Mouse (Mus musculus) frontal cortex, postnatal 10 days (tissue): ENCODE data around the gene Pcdh19.
A peak's percentile ranks its signal among the peaks of the same experiment; 100 is the strongest.

Experiments used
- DNase-seq, 2 experiments: peaks; one replicate each; pipeline ENCODE4 v3.0.0; 2022; ENCODE audit warnings: low spot score in 2 of 2, mixed read lengths in 1 of 2

Pcdh19 gene

DNA sequence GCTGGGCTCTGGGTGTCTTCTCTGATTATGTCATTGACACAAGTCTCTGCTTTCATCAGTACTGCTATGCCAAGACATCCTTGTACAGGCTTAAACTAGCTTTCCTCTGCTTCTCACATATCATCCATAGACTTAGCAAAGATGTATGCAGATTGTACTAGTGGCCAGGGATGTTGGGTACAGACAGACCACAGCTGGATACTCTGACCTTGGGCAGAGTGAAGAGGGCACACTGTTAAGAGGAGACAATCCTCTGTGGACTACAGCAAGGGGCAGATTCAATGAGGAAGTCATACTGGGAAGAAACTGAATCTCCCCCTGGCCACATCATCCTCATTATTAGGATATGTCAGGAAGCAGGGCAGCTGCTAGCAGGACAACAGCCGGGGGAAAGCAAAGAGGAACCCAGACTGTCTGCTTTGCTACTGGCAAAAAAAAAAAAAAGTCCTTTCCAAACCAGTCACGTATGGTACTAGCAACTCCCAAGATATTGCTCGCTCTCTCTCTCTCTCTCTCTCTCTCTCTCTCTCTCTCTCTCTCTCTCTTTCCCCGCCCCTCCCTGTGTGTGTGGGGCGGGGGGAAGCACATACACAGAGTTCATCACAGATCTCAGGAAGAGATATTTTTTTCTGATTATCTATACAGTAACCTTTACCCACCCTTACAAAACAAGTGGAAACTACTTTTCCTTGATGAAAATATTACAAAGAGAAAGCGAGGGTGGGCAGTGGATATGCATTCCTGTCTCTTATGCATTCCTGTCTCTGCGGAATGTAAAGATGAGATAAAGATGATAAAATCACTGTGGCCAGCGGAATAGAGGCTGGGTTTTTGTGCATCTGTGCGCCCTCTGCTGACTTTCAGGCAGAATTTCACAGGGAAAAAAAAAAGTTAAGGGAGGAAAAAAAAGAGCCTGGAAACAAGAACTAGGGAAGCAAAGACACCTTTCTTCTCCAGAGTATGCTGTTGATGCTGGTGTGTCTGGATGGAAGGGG lies 31.2 kb downstream of the Pcdh19 start:
- no peak for DNase-seq

DNA sequence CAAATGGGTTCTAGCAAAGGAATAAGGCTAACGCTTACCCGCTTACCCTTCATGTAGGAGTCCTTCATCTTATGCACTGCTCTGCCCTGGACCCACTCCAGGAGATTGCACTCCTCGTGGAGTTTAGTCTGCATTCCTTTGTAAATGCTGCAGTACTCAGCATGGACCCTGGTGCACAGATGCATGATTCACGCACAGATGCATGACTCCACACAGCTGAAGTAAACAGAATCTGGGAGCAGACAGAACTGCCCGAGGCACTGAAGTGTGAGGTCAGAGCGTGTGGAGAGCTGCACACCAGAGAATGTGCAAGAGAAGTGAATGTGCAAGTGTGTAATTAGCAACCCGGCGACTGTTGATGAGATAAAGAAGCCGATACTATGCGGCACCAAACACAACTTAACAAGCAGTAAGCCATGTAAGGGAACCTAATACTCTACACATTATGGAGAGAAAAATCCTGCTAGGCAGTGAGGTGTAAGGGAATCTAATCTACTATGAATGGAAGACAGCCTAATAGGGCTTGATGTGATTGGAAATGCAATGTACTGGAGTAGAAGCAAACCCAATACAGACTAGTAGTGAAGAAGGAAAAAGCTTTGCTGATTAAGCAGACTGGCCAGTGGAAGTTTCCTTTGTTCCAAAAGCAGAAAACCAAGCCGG lies 32.8 kb downstream of the Pcdh19 start:
- DNase-seq = no peak

DNA sequence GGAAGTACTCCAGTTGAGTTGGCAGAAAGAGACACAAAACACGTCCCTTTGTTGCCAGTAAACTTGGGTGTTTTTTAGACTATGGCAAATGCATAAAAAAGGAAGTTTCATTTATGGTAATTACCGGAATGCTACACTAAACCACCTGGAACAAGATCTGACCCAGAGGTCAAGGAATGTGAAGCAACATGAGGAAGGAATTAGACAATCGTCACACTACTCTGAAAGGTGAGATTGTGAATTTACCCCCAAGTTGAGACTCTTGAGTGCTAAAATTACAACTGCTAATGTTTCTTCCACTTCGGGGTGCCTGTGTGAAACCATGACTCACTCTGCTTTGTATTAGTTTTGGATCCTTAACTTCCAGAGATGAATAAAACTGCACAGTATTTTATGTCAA lies 33.6 kb downstream of the Pcdh19 start:
- no peak for DNase-seq

DNA sequence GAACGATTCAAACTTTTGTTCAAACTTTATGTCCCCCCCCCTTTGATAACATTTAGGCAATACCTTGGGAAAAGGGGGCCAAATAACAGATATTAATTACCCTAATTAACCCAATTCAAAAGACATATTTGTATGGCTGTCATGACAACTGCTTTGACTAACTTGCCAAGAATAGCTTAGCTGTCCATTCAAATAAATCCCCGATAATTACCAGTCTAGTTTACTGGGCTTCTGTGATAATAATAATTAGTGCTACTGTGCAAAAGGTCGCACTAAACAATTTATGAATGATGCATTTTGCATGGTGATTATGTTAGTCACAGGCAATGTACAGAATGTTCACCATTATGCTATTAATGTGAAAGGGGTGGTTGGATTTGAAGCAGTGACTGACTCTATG lies 35.7 kb downstream of the Pcdh19 start:
- no peak for DNase-seq

DNA sequence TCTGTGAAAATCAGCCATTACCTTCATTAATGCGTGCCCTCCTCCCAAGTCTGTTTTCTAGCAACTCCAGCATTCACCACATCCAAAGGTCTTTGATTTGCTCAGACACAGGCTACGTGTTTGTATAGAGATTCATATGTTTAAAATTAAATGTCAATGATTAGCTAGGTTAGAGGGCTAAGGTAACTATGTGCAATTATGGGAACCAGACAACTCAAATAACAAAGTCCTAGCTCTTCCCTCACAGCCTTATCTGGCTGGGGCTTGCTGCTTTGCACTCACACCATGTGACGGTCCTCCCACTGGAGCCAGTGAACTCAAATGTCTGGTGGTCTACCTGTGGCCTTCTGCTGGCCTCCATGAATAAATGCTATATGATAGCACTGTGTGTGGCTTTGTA lies 38.4 kb downstream of the Pcdh19 start:
- DNase-seq = no peak

DNA sequence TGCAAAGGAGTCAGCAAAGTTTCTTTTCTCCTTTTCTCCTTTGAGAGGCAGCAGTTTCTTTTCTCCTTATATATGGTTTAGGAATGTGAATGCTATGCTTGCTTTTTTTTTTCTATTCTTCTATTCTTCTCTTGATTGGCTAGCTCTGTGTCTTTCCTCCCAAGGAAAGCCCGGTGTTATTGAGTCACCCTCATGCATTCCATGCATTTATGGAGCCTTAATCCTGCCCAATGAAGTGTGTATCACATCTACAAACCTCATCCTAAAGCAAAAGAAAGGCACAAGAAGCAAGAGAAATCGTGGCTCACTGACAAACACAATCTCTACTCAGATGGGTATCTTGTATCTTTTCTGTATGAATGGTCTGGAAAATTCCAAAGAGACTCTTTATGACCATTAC lies 41.0 kb downstream of the Pcdh19 start:
- no peak for DNase-seq

DNA sequence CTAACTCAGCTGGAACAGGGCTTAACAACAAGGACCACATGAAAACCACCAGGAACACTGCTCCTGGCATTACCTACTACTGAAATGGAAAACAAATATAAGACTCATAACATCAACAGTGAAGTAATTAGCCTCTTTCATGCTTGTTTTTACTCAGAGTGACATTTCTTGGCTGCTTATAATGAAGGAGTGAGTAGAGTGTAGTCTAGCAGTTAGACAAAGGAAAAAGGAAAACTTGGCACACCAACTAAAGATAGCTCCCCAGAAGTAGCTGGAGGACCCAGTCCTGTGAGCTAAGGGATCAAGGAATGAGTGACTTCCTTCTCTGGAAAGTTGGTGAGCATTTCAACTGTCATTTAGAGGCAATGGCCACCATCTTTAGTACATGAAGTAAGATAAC lies 49.3 kb downstream of the Pcdh19 start:
- no peak for DNase-seq

DNA sequence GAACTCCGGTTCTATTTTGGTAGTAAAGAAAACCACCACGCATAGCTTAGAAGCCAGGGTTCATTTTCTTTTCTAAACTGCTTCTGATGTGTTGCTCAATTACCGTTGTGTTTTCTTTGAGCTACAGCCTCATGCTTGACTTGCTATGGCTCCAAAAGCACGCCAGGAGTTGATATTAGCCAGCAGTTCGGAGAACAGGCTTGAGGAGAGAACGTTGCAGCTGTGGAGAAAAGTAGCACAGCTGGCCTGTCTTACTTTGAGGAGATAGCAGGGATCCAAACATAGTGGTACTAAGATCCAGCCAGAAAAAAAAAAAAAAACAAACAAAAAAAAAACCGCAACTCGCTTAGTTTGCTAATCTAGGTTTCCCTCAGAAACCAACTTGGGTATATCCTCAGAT lies 59.2 kb downstream of the Pcdh19 start:
- DNase-seq = no peak

DNA sequence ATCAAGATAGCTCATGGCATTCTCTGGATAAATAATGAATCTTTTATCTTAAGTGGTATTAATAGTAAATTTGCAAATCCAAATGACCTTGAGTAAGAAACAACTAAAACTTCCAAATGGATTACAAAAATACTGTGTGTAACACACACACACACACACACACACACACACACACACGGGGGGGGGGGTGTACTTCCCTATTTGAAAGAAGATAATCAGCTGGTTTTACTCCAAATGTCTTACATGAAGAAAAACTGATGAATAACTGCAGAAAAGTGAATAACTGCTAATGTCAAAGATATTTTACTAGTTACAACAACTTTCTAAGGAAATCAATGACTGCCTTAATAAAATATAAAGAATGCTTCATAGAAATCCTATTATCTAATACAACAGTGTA lies 70.6 kb downstream of the Pcdh19 start:
- DNase-seq = no peak

DNA sequence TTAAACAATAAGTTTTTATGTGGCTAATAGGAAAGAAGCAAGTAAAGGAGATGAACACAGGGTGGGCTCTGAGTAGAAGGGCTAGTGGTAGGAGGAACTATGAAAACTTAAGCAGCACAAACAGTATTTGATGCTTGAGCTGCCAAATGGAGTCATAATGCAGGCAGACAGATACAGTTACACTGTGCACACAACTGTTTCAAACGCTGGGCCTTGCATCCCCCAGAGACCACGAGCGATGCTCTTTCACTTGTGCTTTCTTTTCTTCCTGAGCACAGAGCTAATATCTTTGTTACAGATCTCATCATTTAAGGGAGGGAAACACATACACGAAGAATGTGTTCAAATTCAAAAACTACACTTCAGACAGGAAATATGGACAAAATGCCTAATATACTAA lies 83.0 kb downstream of the Pcdh19 start:
- DNase-seq = no peak

DNA sequence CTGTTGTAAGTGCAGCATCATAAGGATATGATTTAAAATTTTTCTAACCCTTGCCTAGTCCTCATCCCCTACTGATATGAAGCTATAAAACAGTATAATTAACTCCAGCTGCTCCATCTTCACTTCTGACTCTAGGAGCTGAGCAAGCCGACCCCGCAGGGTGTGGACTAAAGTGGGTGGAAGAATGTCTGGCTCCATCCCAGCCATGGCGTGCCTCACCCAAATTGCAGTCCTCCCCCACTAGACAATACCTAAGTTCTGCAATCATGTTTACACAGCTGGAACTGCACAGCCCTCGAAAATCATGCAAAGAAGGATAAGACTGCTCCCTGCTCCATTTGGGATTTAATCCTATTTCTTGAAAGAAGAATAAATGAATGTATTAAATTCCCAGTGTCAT lies 84.5 kb downstream of the Pcdh19 start:
- DNase-seq = no peak

DNA sequence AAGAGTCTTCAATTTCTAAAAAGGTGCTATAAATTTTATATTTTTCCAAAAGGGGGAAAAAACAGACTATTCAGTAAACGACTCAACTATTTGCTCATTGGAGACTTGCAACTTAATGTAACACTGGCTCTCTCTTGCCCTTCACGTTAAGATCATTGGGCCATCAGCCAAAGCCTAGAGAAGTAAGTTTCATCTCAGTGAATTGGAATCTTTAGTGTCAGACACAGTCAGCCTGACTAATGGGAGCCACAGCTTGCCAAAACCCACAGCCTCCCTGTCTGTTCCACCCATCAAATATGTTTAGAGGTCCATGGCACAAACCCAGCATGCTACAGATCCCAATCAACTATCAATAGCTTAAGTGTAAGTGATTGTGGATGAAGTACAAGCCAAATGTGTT lies 86.7 kb downstream of the Pcdh19 start:
- no peak for DNase-seq

DNA sequence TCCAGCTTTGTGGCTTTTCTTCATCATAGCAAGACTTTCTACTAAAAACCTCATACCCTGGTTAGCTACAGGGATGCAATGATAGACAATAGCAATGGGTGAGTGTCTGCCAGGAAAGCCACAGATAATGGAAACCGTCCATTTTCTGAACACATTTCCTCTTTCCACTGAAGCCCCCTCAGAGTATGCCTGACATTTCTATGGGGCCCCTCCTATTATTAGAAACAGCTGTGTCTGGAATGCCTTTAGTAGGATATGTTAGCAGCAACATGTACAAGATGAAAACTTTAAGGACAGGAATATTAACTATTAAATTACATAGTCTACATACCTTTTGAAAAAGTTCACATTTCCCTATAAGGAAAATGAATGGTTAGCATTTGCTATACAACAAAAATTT lies 87.1 kb downstream of the Pcdh19 start:
- no peak for DNase-seq

DNA sequence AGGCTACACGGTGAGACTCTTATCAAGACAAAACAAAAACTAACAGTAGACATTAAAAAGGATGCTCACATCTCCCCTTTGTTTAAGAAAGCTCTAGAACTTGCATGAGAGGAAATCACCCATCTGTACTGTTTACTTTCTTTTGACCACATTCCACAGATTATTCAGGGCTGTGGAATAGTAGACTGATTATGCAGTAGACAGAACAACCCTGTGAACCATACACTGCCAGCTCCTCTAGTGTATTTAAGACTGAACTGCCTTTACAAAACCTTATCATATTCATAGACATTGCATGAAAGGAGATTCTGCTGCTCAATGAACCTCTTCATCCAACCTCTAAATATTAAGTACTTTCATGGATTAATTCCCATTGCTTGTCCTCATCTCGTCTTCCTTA lies 87.6 kb downstream of the Pcdh19 start:
- no peak for DNase-seq

DNA sequence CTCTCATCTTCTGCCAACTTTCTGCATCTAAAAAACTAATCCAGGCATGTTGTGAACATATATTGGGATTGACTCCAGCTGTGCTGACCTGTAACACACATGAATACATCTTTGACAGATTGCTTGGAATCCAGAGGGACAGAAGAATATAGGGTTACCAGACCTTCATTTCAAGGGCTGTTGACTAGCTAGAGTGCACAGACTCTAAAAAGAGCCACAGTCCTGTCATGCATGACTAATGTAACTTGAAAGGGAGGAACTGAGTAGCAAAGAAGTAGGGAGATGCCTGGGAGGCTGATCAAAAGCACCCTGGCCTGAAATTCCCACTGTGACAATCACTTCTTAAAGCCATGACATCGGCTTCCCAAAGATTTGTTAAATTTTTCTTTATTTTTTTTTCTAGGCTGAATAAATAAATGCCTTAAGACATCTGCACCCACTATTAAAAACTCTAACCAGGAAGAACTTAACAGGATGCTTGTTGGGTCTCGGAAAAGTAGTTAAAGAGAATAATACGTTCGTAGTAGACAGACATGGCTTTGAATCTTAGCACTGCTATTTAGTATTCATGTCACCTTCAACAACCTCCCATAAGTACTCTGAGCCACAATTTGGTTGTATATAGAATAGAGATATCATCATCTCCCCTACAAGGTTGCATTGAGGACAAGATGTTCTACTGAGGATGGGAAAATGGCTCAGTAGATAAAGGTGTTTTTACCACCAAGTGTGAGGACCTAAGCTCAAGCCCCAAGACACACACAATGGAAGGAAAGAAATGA lies 113.0 kb downstream of the Pcdh19 start:
- DNase-seq = no peak

DNA sequence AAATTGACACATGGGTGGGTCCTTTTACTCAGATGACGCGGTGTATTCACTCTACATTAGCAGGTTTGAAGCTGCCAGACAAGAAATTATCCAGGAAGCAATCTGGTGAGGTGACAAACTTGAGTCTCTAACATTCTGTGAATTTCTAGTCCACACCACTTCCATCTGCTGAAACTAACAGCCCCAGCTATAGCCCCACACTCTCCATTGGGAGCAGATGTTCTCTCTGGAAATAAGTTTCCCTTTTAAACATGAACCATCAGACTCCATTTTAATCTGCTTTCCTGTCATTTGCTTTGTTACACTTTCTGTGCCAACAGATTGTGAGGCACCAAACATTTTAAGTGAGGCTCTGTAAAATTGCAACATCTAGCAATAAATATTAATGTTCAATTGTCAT lies 123.4 kb downstream of the Pcdh19 start:
- DNase-seq = peak in 1 of 2 experiments; percentile 4
